Mouse (Mus musculus) liver, embryonic 12.5 days (tissue): ENCODE measurements around the gene Dnase2b. TPM values are rescaled to one million over a fixed set of nuclear protein-coding genes. Genes with fewer than 3 reads are reported as not detected.

Experiments
- ATAC-seq: fragments of 200-750 bp; cut with Nextera tagmentation; 2 replicates; pipeline ENCODE4 v1.8.0; 2017; ENCODE audit warnings: moderate number of reproducible peaks, mild to moderate bottlenecking, moderate library complexity
- H3K27ac ChIP-seq: fragments of 300-500 bp; sonication (generic); 2 replicates; pipeline ENCODE4 v1.5.1; 2016; ENCODE audit warnings: mild to moderate bottlenecking
- H3K27me3 ChIP-seq: fragments of 300-500 bp; sonication (generic); replicated peaks from 2 replicates; pipeline ENCODE4 v1.6.1; 2016; ENCODE audit warnings: mild to moderate bottlenecking, moderate library complexity
- H3K36me3 ChIP-seq: fragments of 300-500 bp; sonication (generic); 2 replicates; pipeline ENCODE4 v1.6.1; 2016; ENCODE audit warnings: mild to moderate bottlenecking, moderate library complexity
- H3K4me1 ChIP-seq: fragments of 300-500 bp; sonication (generic); 2 replicates; pipeline ENCODE4 v1.6.1; 2016
- H3K4me2 ChIP-seq: fragments of 300-500 bp; sonication (generic); 2 replicates; pipeline ENCODE4 v1.6.1; 2016; ENCODE audit warnings: mild to moderate bottlenecking, moderate library complexity
- H3K4me3 ChIP-seq: fragments of 300-500 bp; sonication (generic); 2 replicates; pipeline ENCODE4 v1.5.1; 2016; ENCODE audit warnings: mild to moderate bottlenecking, moderate library complexity
- H3K9ac ChIP-seq: fragments of 300-500 bp; sonication (generic); 2 replicates; pipeline ENCODE4 v1.6.1; 2016; ENCODE audit warnings: mild to moderate bottlenecking, moderate library complexity
- H3K9me3 ChIP-seq: fragments of 300-500 bp; sonication (generic); replicated peaks from 2 replicates; pipeline ENCODE4 v1.6.1; 2016; ENCODE audit warnings: mild to moderate bottlenecking, moderate library complexity
- WGBS: fragments of 180-500 bp; shearing (Covaris S2); methylation state at CpG from one replicate; pipeline ENCODE4 v1.1.7; 2016; ENCODE audit not compliant: insufficient replicate concordance; 5-methylcytosine and 5-hydroxymethylcytosine counted together
- polyA plus RNA-seq: library from polyadenylated mRNA; unstranded; fragments of >200 nt; fragmentation: Nextera tagmentation; extraction: Ambion mirVana; gene quantifications from 2 replicates; pipeline ENCODE4 v1.2.1, GENCODE M21; 2016

Gene Dnase2b
- polyA plus RNA-seq, 1 experiment from 2014 or later = 0.23 TPM

DNA sequence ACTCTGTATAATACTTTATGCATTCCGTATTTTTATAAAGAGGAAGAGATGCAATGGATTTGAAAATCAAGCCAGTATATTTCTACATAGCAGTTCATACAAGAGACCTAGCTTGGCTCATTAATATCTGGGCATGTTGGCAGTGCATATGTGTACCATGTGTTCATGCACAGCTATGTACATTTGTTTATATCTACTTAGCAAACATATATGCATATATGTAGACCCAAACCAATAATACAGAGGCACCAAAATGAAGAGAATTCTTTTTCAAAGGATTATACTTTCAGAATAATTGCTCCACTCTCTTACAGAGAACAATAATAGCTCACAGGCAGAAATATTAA, 50.4 kb downstream of the Dnase2b start:
- H3K9ac ChIP-seq = no peak overlapping the region
- no peaks in the 10 kb centered on the region for H3K27me3 ChIP-seq
- no peaks in the 10 kb centered on the region for H3K36me3 ChIP-seq
- H3K9me3 ChIP-seq = no peaks in the 10 kb centered on the region
- 77% methylated on average over 1 of the region's 1 CpGs for WGBS
- ATAC-seq = no peak
- H3K4me2 ChIP-seq = no peak overlapping the region
- H3K4me1 ChIP-seq = no peaks in the 10 kb centered on the region
- H3K27ac ChIP-seq = no peak overlapping the region
- no peak overlapping the region for H3K4me3 ChIP-seq

DNA sequence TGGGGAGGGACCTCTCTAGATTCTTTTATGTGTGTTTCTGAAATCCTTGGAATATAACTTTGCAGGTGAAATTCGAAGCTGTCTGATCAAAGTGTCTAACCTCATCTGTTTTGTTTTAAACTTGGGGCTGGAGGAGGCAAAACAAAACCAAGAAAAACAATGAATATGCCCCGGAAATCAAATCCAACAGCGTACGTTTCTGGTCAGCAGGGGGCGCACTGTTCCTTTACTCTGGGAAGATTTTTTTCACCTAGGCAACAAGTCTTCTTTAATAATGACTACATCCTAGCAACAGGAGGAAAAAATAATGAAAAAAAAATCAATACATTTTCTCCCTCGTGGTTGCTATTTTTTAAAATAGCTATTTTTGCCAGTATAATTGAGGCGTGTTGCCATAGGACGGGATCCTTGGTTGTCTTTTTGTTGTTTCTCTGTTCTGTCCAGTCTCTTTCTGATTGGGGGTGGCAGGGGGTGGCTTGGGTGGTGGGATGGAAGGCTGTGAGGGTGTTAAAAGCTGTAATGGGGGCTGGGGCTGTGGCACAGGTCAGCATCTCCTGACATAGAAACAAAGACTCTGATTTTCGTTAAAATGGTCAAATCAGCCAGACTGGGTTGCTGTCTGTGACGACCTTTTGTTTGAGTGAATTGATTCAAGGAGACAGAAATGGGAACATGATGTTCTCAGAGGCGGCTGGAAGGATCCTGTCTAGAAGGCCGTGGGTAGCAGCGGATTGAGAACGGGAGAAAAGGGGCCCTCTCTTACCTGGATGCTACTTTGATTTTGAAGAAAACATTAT, 50.9 kb downstream of the Dnase2b start:
- Histone ChIP-seq H3K27me3 (no peaks in the 10 kb centered on the region), H3K4me3 (no peak overlapping the region), H3K36me3 (no peaks in the 10 kb centered on the region), H3K9ac (no peak overlapping the region), H3K4me2 (no peak overlapping the region), H3K27ac (no peak overlapping the region), H3K4me1 (no peaks in the 10 kb centered on the region), H3K9me3 (no peaks in the 10 kb centered on the region)
- no peak for ATAC-seq
- 39% methylated on average over 14 of the region's 14 CpGs for WGBS

DNA sequence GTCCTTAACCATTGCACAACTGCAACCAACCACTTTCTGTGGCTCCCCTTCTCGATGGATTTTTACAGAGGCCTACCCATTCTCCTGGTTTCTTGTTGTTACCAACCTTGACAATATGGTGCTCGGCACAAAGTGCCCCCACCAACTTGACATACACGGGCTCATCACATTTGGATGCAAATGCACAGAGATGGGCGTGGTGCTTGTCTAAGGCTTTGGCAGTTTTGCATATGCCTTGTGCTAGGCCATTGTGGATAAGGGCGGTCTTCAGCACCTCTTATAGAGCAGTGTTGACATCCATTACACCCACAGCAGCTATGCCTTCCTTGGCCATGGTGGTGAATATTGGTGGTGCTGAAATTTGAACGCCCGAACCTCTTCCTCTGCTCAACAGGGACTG, 52.5 kb downstream of the Dnase2b start:
- no peak for ATAC-seq
- 0 out of 2 replicates have a peak, but pooled peaks cover 3% of the 10 kb centered on the region for H3K27me3 ChIP-seq
- H3K9me3 ChIP-seq = no peaks in the 10 kb centered on the region
- H3K4me3 ChIP-seq = no peak overlapping the region
- H3K4me2 ChIP-seq = no peak overlapping the region
- H3K27ac ChIP-seq = no peak overlapping the region
- no peaks in the 10 kb centered on the region for H3K36me3 ChIP-seq
- H3K9ac ChIP-seq = no peak overlapping the region
- 78% methylated on average over 7 of the region's 7 CpGs for WGBS
- no peaks in the 10 kb centered on the region for H3K4me1 ChIP-seq

DNA sequence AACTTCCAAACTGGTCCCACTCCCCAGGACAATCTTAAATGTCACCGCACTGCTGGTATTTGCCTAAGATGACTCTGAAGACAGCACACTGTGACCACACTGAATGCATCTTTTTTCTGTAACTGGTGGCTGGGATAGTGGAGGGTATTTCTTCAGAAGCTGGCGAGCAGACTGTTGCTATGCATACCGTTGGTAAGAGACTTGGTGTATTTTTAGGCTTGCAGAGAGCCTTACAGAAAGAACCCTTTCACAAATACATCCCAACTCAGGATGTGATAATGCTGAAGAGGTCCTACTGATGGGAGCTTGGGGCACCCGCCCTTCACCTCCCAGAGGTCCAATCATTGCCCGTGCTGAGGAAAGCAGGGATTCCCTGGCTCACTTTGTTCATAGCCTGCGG, 57.9 kb downstream of the Dnase2b start:
- Histone ChIP-seq H3K36me3 (no peaks in the 10 kb centered on the region), H3K4me2 (no peak overlapping the region), H3K9ac (no peak overlapping the region), H3K4me1 (no peaks in the 10 kb centered on the region), H3K27me3 (0 out of 2 replicates have a peak, but pooled peaks cover 3% of the 10 kb centered on the region), H3K4me3 (no peak overlapping the region), H3K27ac (no peak overlapping the region), H3K9me3 (no peaks in the 10 kb centered on the region)
- 67% methylated on average over 6 of the region's 6 CpGs for WGBS
- no peak for ATAC-seq

DNA sequence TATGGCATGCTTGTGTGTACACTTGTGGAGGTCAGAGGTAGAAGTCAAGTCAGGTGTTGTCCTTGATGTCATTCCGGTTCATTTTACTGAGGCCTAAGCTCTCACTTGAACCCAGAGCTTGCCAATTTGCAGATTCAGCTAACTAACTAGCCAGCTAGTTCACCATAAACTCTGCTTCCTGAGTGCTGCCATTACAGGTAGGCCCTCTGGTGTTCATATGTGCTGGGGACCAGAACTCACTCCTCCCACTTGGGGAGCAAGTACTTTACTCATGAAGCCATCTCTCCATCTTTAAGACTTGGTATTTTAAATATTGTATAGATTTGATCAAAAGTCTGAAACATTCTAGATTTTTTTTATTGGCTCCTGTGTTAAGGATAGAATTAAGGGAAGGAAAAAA, 58.8 kb downstream of the Dnase2b start:
- 64% methylated on average over 1 of the region's 1 CpGs for WGBS
- Histone ChIP-seq H3K27ac (no peak overlapping the region), H3K4me2 (no peak overlapping the region), H3K9me3 (no peaks in the 10 kb centered on the region), H3K4me3 (no peak overlapping the region), H3K36me3 (no peaks in the 10 kb centered on the region), H3K9ac (no peak overlapping the region), H3K27me3 (0 out of 2 replicates have a peak, but pooled peaks cover 3% of the 10 kb centered on the region), H3K4me1 (no peaks in the 10 kb centered on the region)
- no peak for ATAC-seq

DNA sequence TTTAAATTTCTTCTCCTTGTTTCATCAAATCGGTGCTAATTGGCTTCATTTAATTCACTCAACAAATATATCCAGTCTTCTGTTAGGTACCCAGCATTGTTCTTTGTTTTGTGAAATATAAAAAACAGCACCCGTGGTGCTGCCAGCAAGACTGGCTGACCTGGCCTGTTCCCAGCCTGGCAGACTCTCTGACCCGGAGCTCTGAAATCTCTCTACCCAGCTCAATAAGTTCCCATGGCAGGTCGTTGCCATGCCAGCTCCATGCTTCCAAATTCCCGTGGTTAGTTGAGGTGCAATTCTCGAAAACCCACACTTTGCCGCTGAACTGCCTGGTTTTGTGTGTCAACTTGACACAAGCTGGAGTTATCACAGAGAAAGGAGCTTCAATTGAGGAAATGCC, 60.6 kb downstream of the Dnase2b start:
- Histone ChIP-seq H3K36me3 (no peaks in the 10 kb centered on the region), H3K4me1 (no peaks in the 10 kb centered on the region), H3K4me2 (no peak overlapping the region), H3K27me3 (0 out of 2 replicates have a peak, but pooled peaks cover 3% of the 10 kb centered on the region), H3K9me3 (no peaks in the 10 kb centered on the region), H3K27ac (no peak overlapping the region), H3K9ac (no peak overlapping the region), H3K4me3 (no peak overlapping the region)
- 68% methylated on average over 7 of the region's 7 CpGs for WGBS
- no peak for ATAC-seq

DNA sequence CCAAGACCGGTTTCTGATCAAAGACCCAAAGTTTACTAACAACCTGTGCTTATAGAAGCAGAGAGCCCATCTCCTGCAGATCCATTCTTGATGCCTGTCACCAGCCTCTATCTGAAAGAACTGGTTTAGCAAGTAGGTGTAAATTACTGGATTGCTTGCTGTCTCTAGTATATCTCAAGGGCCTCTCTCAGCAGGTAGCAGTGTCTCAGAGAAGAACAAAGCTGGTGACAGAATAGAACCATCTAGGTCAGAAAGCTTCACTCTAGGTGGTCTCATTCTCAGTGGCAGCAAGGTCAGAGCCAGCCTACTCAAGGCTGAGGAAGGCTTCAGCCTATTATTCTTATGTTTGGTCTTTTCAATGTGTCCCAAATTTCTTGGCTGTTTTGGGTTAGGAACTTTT, 71.8 kb downstream of the Dnase2b start:
- no peak for ATAC-seq
- Histone ChIP-seq H3K27ac (no peak overlapping the region), H3K9me3 (no peaks in the 10 kb centered on the region), H3K36me3 (no peaks in the 10 kb centered on the region), H3K4me2 (no peak overlapping the region), H3K4me1 (no peaks in the 10 kb centered on the region), H3K4me3 (no peak overlapping the region), H3K27me3 (no peaks in the 10 kb centered on the region), H3K9ac (no peak overlapping the region)
- WGBS = 26% methylated on average over 1 of the region's 1 CpGs

DNA sequence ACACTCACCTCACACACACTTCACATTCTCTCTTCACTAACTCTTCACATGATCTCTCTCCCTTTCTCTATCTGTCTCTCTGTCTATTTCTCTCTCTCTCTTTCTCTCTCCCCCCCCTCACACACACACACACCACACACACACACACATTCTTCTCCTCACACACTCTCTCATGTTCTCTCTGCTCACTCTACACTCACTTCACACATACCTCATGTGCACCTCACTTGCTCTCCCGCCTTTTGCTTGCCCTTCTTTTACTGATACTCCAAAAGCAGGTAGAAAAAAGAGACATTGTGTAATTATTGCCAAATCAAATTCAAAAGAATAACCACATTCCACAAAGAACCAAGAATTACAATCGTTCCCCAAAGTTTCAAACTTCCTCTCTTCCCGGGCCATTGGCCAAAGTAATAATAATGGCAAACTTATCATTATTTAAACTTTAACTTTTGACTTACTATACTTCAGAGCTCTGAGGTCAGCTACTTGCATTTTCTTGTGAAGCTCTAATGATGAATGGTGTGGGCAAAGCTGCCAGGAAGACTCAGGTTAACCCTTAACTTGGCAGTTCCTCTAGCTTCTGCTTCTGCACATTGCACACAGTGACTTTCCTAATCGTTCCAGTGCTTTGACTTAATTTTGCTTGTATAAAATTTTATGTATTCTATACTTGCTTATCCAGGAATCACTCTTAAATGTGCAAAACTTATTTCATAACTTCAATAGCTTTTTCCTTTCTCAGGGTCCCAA, 74.7 kb downstream of the Dnase2b start:
- no peaks in the 10 kb centered on the region for H3K4me1 ChIP-seq
- no peak overlapping the region for H3K9ac ChIP-seq
- 59% methylated on average over 4 of the region's 4 CpGs for WGBS
- no peak overlapping the region for H3K4me2 ChIP-seq
- H3K4me3 ChIP-seq = no peak overlapping the region
- no peaks in the 10 kb centered on the region for H3K9me3 ChIP-seq
- no peak for ATAC-seq
- H3K27me3 ChIP-seq = no peaks in the 10 kb centered on the region
- H3K27ac ChIP-seq = no peak overlapping the region
- no peaks in the 10 kb centered on the region for H3K36me3 ChIP-seq

DNA sequence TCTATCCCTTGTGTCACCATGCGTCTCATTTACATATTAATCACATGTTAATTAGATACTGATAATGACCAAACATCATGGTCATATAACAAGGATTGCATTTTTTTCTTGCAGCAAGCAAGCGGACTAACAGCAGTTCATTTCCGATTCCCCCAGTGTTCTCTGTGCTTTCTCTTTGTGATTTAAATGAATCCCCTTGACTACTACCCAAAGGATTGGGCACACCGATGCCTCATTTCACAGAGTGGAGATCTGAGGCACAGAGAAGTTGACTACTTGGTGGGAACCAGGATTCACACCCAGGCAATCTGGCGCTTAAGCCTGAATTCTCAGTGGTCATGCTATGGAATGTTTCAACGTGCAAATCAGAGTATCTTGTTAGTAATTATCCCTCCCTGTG, 80.4 kb downstream of the Dnase2b start:
- H3K27ac ChIP-seq = no peak overlapping the region
- no peak overlapping the region for H3K9ac ChIP-seq
- 58% methylated on average over 6 of the region's 6 CpGs for WGBS
- no peak overlapping the region for H3K4me2 ChIP-seq
- H3K4me1 ChIP-seq = no peaks in the 10 kb centered on the region
- ATAC-seq = no peak
- H3K36me3 ChIP-seq = no peaks in the 10 kb centered on the region
- H3K4me3 ChIP-seq = no peak overlapping the region
- no peaks in the 10 kb centered on the region for H3K9me3 ChIP-seq
- H3K27me3 ChIP-seq = no peaks in the 10 kb centered on the region

Other genes with a start within 250 kb of the Dnase2b start
- gene Ssx2ip, start 211.0 kb downstream of the Dnase2b start, polyA plus RNA-seq = 157 TPM in 2 replicates
- 5.5 and 6.4 TPM in 2 replicates for gene Ctbs, start 165.8 kb downstream of the Dnase2b start, polyA plus RNA-seq
- 1.3 and 2.5 TPM in 2 replicates for gene Spata1, start 115.8 kb downstream of the Dnase2b start, polyA plus RNA-seq
- gene Gng5, start 115.8 kb downstream of the Dnase2b start, polyA plus RNA-seq = 678 and 702 TPM in 2 replicates
- 49.2 and 50.4 TPM in 2 replicates for gene Rpf1, start 94.2 kb downstream of the Dnase2b start, polyA plus RNA-seq
- gene Uox, start 45.2 kb downstream of the Dnase2b start, polyA plus RNA-seq = 0.69 and 0.87 TPM in 2 replicates
- gene 4930503B20Rik, start 35.7 kb upstream of the Dnase2b start, polyA plus RNA-seq = not detected in 2 replicates
- 0.32 and 0.46 TPM in 2 replicates for gene Samd13, start 70.0 kb upstream of the Dnase2b start, polyA plus RNA-seq
- gene Prkacb, start 197.4 kb upstream of the Dnase2b start, polyA plus RNA-seq = 22.2 and 23.9 TPM in 2 replicates
- gene Ttll7, start 236.8 kb upstream of the Dnase2b start, polyA plus RNA-seq = 0.51 and 0.53 TPM in 2 replicates